Mouse (Mus musculus) heart, postnatal 0 days (tissue): ENCODE results near the gene Slc44a4.

Experiments
- CTCF ChIP-seq: IDR thresholded peaks from 2 replicates; pipeline ENCODE4 v1.5.1; 2016; ENCODE audit warnings: antibody characterized with exemption, control low read depth, low read depth
- EP300 ChIP-seq: IDR thresholded peaks from 2 replicates; pipeline ENCODE4 v1.6.1; 2016; ENCODE audit warnings: antibody characterized with exemption, low read depth

- TF ChIP-seq CTCF = no peak
- no peak for TF ChIP-seq EP300
Observed at GRCm38 (mm10) chr17:34881166-34881565, 33.1 kb upstream of the Slc44a4 start.
